Mouse (Mus musculus) spleen, adult 2 months (tissue): ENCODE data around the gene Bbs5.

Source experiments
- CTCF ChIP-seq: fragments of 200-500 bp; IDR thresholded peaks from 2 replicates; pipeline ENCODE4 v1.5.1; 2011; ENCODE audit warnings: mild to moderate bottlenecking, inconsistent platforms; ENCODE audit not compliant: insufficient read depth, insufficient read length, insufficient replicate concordance; ENCODE audit errors: extremely low read depth
- POLR2A ChIP-seq: fragments of 200-500 bp; IDR thresholded peaks from 2 replicates; pipeline ENCODE4 v1.6.1; 2011; ENCODE audit warnings: low read depth, low read length, inconsistent platforms

- TF ChIP-seq CTCF (no peak), POLR2A (no peak)
Measured at GRCm38 (mm10) chr2:69631449-69631848, 15.5 kb upstream of the Bbs5 start.
